In the genomic region with DNA sequence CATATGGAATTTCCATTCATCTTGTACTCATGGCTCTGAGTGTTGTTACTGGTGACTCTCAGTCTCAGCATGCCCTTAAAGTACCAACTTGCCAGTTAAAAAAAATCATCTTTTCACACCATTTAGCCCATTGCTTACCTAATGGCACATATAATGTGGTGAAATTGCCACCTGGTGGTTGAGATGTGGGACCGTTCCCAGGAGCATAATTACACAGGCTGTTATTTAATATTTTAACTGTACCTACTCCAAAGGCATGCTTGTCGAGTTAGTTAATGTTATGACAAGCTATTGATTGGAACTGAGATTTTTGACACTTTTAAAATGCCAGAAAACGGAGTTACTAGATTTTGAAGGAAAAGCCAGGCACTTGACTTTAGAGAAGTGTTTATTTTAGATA, we compare ENCODE assay signal across 12 mouse cellular contexts.
DNase-seq lines count a peak whose midpoint lies in the region; ATAC-seq and TF ChIP-seq lines count a peak whose summit lies in the region.
"Had no signal": no experiment of that assay in that cellular context is flagged by ENCODE, and none has a peak within 500 bp of the region (broad histone marks: within the 10 kb centered on the region; RNA-seq: fewer than 3 reads in every experiment).

No protein-coding gene starts in this region.

- no peaks in the 10 kb centered on the region for H3K27me3 ChIP-seq in kidney, adult 2 months (replicated peaks; ENCODE audit: control insufficient read depth, insufficient read depth, low read length)
- no peaks in the 10 kb centered on the region for H3K27me3 ChIP-seq in lung, embryonic 16.5 days (ENCODE audit: control insufficient read depth, insufficient read depth, low read depth, low read length)
- no peaks in the 10 kb centered on the region for H3K27me3 ChIP-seq in forebrain, embryonic 15.5 days
- H3K27me3 ChIP-seq: liver, embryonic 15.5 days had no signal

- no peak for TF ChIP-seq CTCF in kidney, adult 2 months (conservative IDR thresholded peaks at IDR 0.05; ENCODE audit: insufficient read depth, insufficient read length, low read depth, low read length)

- H3K4me3 ChIP-seq in kidney, adult 2 months (ENCODE audit: insufficient read depth, low read depth, low read length) = no peak overlapping the region
- no peak overlapping the region for H3K4me3 ChIP-seq in lung, embryonic 16.5 days (ENCODE audit: low read length)
- H3K4me3 ChIP-seq in forebrain, embryonic 15.5 days = no peak overlapping the region
- H3K4me3 ChIP-seq: liver, embryonic 15.5 days; midbrain, embryonic 10.5 days had no signal

- H3K4me2 ChIP-seq in lung, embryonic 16.5 days (ENCODE audit: low read depth, low read length) = no peak overlapping the region
- no peak overlapping the region for H3K4me2 ChIP-seq in forebrain, embryonic 15.5 days (replicated peaks)
- H3K4me2 ChIP-seq: hindbrain, embryonic 14.5 days; liver, embryonic 15.5 days had no signal

- H3K9me3 ChIP-seq in lung, embryonic 16.5 days (ENCODE audit: control insufficient read depth, low read length) = no peaks in the 10 kb centered on the region
- H3K9me3 ChIP-seq in forebrain, embryonic 15.5 days = no peaks in the 10 kb centered on the region
- H3K9me3 ChIP-seq: liver, embryonic 15.5 days; midbrain, embryonic 10.5 days had no signal

- WGBS in kidney, adult 2 months = 37% methylated on average over 3 of the region's 3 CpGs
- 31% methylated on average over 3 of the region's 3 CpGs for WGBS in lung, embryonic 16.5 days
- WGBS in forebrain, embryonic 15.5 days = 38% methylated on average over 3 of the region's 3 CpGs

- TF ChIP-seq POLR2A in kidney, adult 2 months (IDR thresholded peaks at IDR 0.05; ENCODE audit: low read depth, low read length) = no peak

- ATAC-seq in lung, embryonic 16.5 days (ENCODE audit: low read depth) = peak; percentile 79
- ATAC-seq in forebrain, embryonic 15.5 days (replicated peaks) = peak; percentile 66; the same call in 1 of the 2 replicates

- H3K9ac ChIP-seq in lung, embryonic 16.5 days (ENCODE audit: low read length) = no peak overlapping the region
- H3K9ac ChIP-seq in forebrain, embryonic 15.5 days (replicated peaks) = no peak overlapping the region
- H3K9ac ChIP-seq: hindbrain, embryonic 14.5 days; liver, embryonic 15.5 days had no signal

- DNase-seq in kidney, adult 2 months = peak; percentile 7
- DNase-seq in kidney, adult 8-10 months = no peak
- no peak for DNase-seq in lung, postnatal 4 days
- peak; percentile 40 for DNase-seq in brain, adult 2 months (ENCODE audit: low read depth, low spot score)
- no peak for DNase-seq in right cerebral cortex, adult 2 months (ENCODE audit: low spot score in 2 of 2)
- DNase-seq: adrenal gland, postnatal 14 days; gastrocnemius, postnatal 25 days had no signal

- no peaks in the 10 kb centered on the region for H3K36me3 ChIP-seq in kidney, adult 2 months (ENCODE audit: control insufficient read depth, insufficient read depth, low read length)
- no peaks in the 10 kb centered on the region for H3K36me3 ChIP-seq in lung, embryonic 16.5 days (ENCODE audit: control insufficient read depth, insufficient read depth, low read length)
- H3K36me3 ChIP-seq in forebrain, embryonic 15.5 days = no peaks in the 10 kb centered on the region
- H3K36me3 ChIP-seq: liver, embryonic 15.5 days; midbrain, embryonic 10.5 days had no signal

- H3K27ac ChIP-seq in kidney, adult 2 months (ENCODE audit: insufficient read depth, low read depth, low read length) = no peak overlapping the region
- H3K27ac ChIP-seq in lung, embryonic 16.5 days (ENCODE audit: low read length) = no peak overlapping the region
- H3K27ac ChIP-seq in forebrain, embryonic 15.5 days (replicated peaks) = no peak overlapping the region
- H3K27ac ChIP-seq: hindbrain, embryonic 14.5 days; liver, embryonic 15.5 days; midbrain, embryonic 10.5 days had no signal

- no peaks in the 10 kb centered on the region for H3K4me1 ChIP-seq in kidney, adult 2 months (ENCODE audit: control insufficient read depth, insufficient read depth, low read length)
- H3K4me1 ChIP-seq in lung, embryonic 16.5 days (replicated peaks; ENCODE audit: control insufficient read depth, insufficient read depth, low read length) = no peaks in the 10 kb centered on the region
- peaks cover 3% of the 10 kb centered on the region; the same call in 1 of the 2 replicates for H3K4me1 ChIP-seq in forebrain, embryonic 15.5 days
- H3K4me1 ChIP-seq: liver, embryonic 15.5 days had no signal

Comparison
In these comparisons a context has a peak if more than half of its experiments do, and no peak if none do; other contexts are left out.
1. DNase-seq: peak in kidney, adult 2 months (single experiment) and brain, adult 2 months (single experiment); none in kidney, adult 8-10 months (0 of 2), lung, postnatal 4 days (0 of 2) and right cerebral cortex, adult 2 months (0 of 2).